19 mouse cellular contexts compared by ENCODE assay signal in genomic region chrX:19286431-19286830, GRCm38 (mm10).
"Had no signal": no experiment of that assay in that cellular context is flagged by ENCODE, and none has a peak within 500 bp of the region (broad histone marks: within the 10 kb centered on the region; RNA-seq: fewer than 3 reads in every experiment).

No protein-coding gene starts in this region.

- H3K27me3 ChIP-seq: liver, embryonic 12.5 days; liver, embryonic 15.5 days; lung, embryonic 15.5 days; megakaryocyte, embryonic 14.5 days had no signal

- H3K36me3 ChIP-seq: liver, embryonic 12.5 days; liver, embryonic 15.5 days; lung, embryonic 15.5 days; midbrain, embryonic 10.5 days had no signal

- H3K9me3 ChIP-seq: liver, embryonic 12.5 days; liver, embryonic 15.5 days; lung, embryonic 15.5 days had no signal

- DNase-seq: layer of hippocampus, adult 9-11 months; lung, adult 18-20 months; lung, postnatal 10 days; lung, postnatal 36 days; right cerebral cortex, postnatal 14 days; right cerebral cortex, postnatal 4 days; thymus, adult 2 months; thymus, postnatal 14 days; thymus, postnatal 4 days had no signal

- ATAC-seq: hindbrain, postnatal 0 days; inflammation-experienced regulatory T-cells, adult 6 months; intestine, postnatal 0 days; liver, embryonic 12.5 days had no signal

- H3K4me1 ChIP-seq: liver, embryonic 12.5 days; liver, embryonic 15.5 days; lung, embryonic 15.5 days; megakaryocyte, embryonic 14.5 days; midbrain, embryonic 10.5 days had no signal

- H3K4me2 ChIP-seq: liver, embryonic 12.5 days; liver, embryonic 15.5 days; lung, embryonic 15.5 days had no signal

- H3K4me3 ChIP-seq: layer of hippocampus, adult 2 months; liver, embryonic 12.5 days; liver, embryonic 15.5 days; lung, embryonic 15.5 days; megakaryocyte, embryonic 14.5 days; midbrain, embryonic 10.5 days had no signal

- H3K27ac ChIP-seq: hindbrain, postnatal 0 days; layer of hippocampus, adult 2 months; liver, embryonic 12.5 days; liver, embryonic 15.5 days; lung, embryonic 15.5 days; midbrain, embryonic 10.5 days; stomach, postnatal 0 days had no signal

- H3K9ac ChIP-seq: liver, embryonic 12.5 days; liver, embryonic 15.5 days; lung, embryonic 15.5 days had no signal
